Mouse (Mus musculus) limb, embryonic 12.5 days (tissue): ENCODE data around the gene Gm44973. TPM values are rescaled to one million over a fixed set of nuclear protein-coding genes. Genes with fewer than 3 reads are reported as not detected.

Source experiments
- ATAC-seq: fragments of 200-750 bp; cut with Nextera tagmentation; 2 replicates; pipeline ENCODE4 v1.8.0; 2017; ENCODE audit warnings: low read depth, moderate TSS enrichment; ENCODE audit not compliant: insufficient number of reproducible peaks, insufficient read depth, low FRiP score, low TSS enrichment
- H3K27ac ChIP-seq: fragments of 300-500 bp; sonication (generic); 2 replicates; pipeline ENCODE4 v1.5.1; 2016; ENCODE audit warnings: mild to moderate bottlenecking, moderate library complexity
- H3K27me3 ChIP-seq: fragments of 300-500 bp; sonication (generic); 2 replicates; pipeline ENCODE4 v1.6.1; 2016; ENCODE audit warnings: mild to moderate bottlenecking, moderate library complexity
- H3K36me3 ChIP-seq: fragments of 300-500 bp; sonication (generic); 2 replicates; pipeline ENCODE4 v1.6.1; 2016; ENCODE audit warnings: mild to moderate bottlenecking, moderate library complexity
- H3K4me1 ChIP-seq: fragments of 300-500 bp; sonication (generic); replicated peaks from 2 replicates; pipeline ENCODE4 v1.6.1; 2016
- H3K4me2 ChIP-seq: fragments of 300-500 bp; sonication (generic); 2 replicates; pipeline ENCODE4 v1.6.1; 2016; ENCODE audit warnings: mild to moderate bottlenecking, moderate library complexity
- H3K4me3 ChIP-seq: fragments of 300-500 bp; sonication (generic); replicated peaks from 2 replicates; pipeline ENCODE4 v1.5.1; 2016; ENCODE audit warnings: mild to moderate bottlenecking
- H3K9ac ChIP-seq: fragments of 300-500 bp; sonication (generic); replicated peaks from 2 replicates; pipeline ENCODE4 v1.6.1; 2016; ENCODE audit warnings: mild to moderate bottlenecking, moderate library complexity
- H3K9me3 ChIP-seq: fragments of 300-500 bp; sonication (generic); 2 replicates; pipeline ENCODE4 v1.6.1; 2016; ENCODE audit warnings: mild to moderate bottlenecking, moderate library complexity
- WGBS: fragments of 180-500 bp; shearing (Covaris S2); methylation state at CpG from one replicate; pipeline ENCODE4 v1.1.7; 2016; 5-methylcytosine and 5-hydroxymethylcytosine counted together
- polyA plus RNA-seq: library from polyadenylated mRNA; unstranded; fragments of >200 nt; fragmentation: Nextera tagmentation; extraction: Ambion mirVana; gene quantifications from 2 replicates; pipeline ENCODE4 v1.2.1, GENCODE M21; 2016

Gene Gm44973
- 1.2 TPM in 1 of 2 replicates, not detected in the other for polyA plus RNA-seq

GRCm38 (mm10) chr7:5015118-5016001, at the start of gene Gm44973:
Gene Gm44973 (plus strand): TSS chr7:5015496.
- Histone ChIP-seq H3K4me1 (peaks cover 11% of the 10 kb centered on the region), H3K36me3 (peaks cover 39% of the 10 kb centered on the region), H3K4me2 (peak within 1 kb of the TSS; percentile 61), H3K27me3 (no peaks in the 10 kb centered on the region), H3K27ac (peak within 1 kb of the TSS; percentile 98), H3K9me3 (no peaks in the 10 kb centered on the region), H3K4me3 (peak within 1 kb of the TSS; percentile 66), H3K9ac (peak within 1 kb of the TSS; percentile 85)
- under 1% methylated on average over 72 of the region's 76 CpGs for WGBS
- ATAC-seq, result peak; percentile 73

DNA sequence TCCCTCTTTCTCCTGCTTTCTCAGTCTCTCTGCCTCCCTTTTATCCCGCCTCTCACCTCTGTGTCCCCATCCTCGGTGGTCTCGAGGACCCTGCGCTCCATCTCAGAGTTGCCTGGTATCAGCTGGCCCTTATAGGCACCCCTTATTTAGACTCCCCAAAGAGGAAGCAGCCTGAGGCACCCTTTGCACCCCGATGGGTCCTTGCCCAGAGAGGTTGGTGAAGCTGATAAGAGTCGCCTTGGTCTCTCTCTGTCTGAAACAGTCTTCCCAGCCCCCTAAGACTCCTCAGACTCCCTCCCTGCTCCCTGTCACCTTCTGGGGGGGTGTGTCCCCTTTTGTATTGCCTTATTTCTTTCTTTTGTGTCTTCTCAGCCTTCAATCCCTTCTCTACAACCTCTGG, 44.2 kb upstream of the Gm44973 start, which contains the start of gene Sbk3:
Gene Sbk3 (minus strand): TSS at position 101 of the 400 bp plus-strand sequence.
- Histone ChIP-seq H3K4me2 (no peak within 1 kb of the TSS), H3K9ac (no peak within 1 kb of the TSS), H3K27ac (no peak within 1 kb of the TSS), H3K4me1 (no peaks in the 10 kb centered on the region), H3K27me3 (peaks cover 6% of the 10 kb centered on the region), H3K36me3 (no peaks in the 10 kb centered on the region), H3K4me3 (no peak within 1 kb of the TSS), H3K9me3 (no peaks in the 10 kb centered on the region)
- no peak for ATAC-seq
- 40% methylated on average over 6 of the region's 6 CpGs for WGBS

DNA sequence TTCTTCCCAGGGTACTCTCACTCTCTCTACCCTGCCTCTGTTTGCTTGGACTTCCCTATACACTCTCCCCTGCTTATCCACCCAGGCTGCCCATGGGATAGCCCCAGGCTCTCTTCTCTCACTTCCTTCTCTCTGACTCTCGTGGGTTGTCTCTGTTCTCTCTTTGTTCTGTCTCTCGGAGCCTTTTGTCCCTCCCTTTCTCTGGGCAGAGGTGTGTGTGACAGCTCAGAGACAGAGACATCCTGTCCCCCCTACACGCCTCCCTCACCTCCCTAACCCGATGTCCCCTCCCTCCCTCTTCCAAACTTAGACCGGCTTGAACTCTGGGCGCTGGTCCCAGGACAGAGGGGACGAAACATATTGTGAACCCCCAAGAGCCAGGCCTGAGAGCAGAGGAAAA, 43.6 kb upstream of the Gm44973 start:
- H3K36me3 ChIP-seq, result no peaks in the 10 kb centered on the region
- ATAC-seq, result no peak
- H3K4me2 ChIP-seq, result no peak overlapping the region
- H3K27me3 ChIP-seq, result peaks cover 6% of the 10 kb centered on the region
- no peak overlapping the region for H3K9ac ChIP-seq
- no peaks in the 10 kb centered on the region for H3K4me1 ChIP-seq
- no peak overlapping the region for H3K27ac ChIP-seq
- whole genome bisulfite sequencing, result 20% methylated on average over 7 of the region's 7 CpGs
- H3K9me3 ChIP-seq, result 0 out of 2 replicates have a peak, but pooled peaks cover under 1% of the 10 kb centered on the region
- no peak overlapping the region for H3K4me3 ChIP-seq

GRCm38 (mm10) chr7:4972321-4973047, 42.8 kb upstream of the Gm44973 start:
- H3K4me1 ChIP-seq, result no peaks in the 10 kb centered on the region
- H3K9ac ChIP-seq, result no peak overlapping the region
- WGBS, result 69% methylated on average over 18 of the region's 18 CpGs
- H3K4me3 ChIP-seq, result no peak overlapping the region
- H3K27me3 ChIP-seq, result peaks cover 3% of the 10 kb centered on the region
- H3K27ac ChIP-seq, result no peak overlapping the region
- H3K9me3 ChIP-seq, result 0 out of 2 replicates have a peak, but pooled peaks cover 4% of the 10 kb centered on the region
- H3K4me2 ChIP-seq, result no peak overlapping the region
- no peaks in the 10 kb centered on the region for H3K36me3 ChIP-seq
- ATAC-seq, result no peak; the same call in 1 of the 2 replicates

GRCm38 (mm10) chr7:4975455-4975854, 39.8 kb upstream of the Gm44973 start:
- 44% methylated on average over 4 of the region's 4 CpGs for WGBS
- H3K27me3 ChIP-seq, result no peaks in the 10 kb centered on the region; the same call in 1 of the 2 replicates
- 0 out of 2 replicates have a peak, but pooled peaks cover 4% of the 10 kb centered on the region for H3K9me3 ChIP-seq
- H3K36me3 ChIP-seq, result no peaks in the 10 kb centered on the region
- no peaks in the 10 kb centered on the region for H3K4me1 ChIP-seq
- H3K27ac ChIP-seq, result no peak overlapping the region
- H3K9ac ChIP-seq, result no peak overlapping the region
- no peak overlapping the region for H3K4me3 ChIP-seq
- no peak overlapping the region for H3K4me2 ChIP-seq
- ATAC-seq, result no peak

- H3K27ac ChIP-seq, result no peak overlapping the region
- 0 out of 2 replicates have a peak, but pooled peaks cover 4% of the 10 kb centered on the region for H3K9me3 ChIP-seq
- H3K27me3 ChIP-seq, result no peaks in the 10 kb centered on the region
- 91% methylated on average over 7 of the region's 7 CpGs for WGBS
- H3K4me2 ChIP-seq, result no peak overlapping the region
- H3K9ac ChIP-seq, result no peak overlapping the region
- no peaks in the 10 kb centered on the region for H3K36me3 ChIP-seq
- ATAC-seq, result no peak
- no peak overlapping the region for H3K4me3 ChIP-seq
- no peaks in the 10 kb centered on the region for H3K4me1 ChIP-seq
These were observed 38.5 kb upstream of the Gm44973 start for GRCm38 (mm10) chr7:4976832-4977231.

- Histone ChIP-seq H3K27me3 (peaks cover 16% of the 10 kb centered on the region), H3K9ac (no peak overlapping the region), H3K36me3 (peaks cover 22% of the 10 kb centered on the region), H3K9me3 (peaks cover 14% of the 10 kb centered on the region), H3K4me3 (no peak overlapping the region), H3K4me2 (no peak overlapping the region), H3K27ac (no peak overlapping the region), H3K4me1 (no peaks in the 10 kb centered on the region)
- ATAC-seq, result no peak
- 70% methylated on average over 2 of the region's 2 CpGs for WGBS
These were observed 27.0 kb upstream of the Gm44973 start for GRCm38 (mm10) chr7:4988250-4988649.

DNA sequence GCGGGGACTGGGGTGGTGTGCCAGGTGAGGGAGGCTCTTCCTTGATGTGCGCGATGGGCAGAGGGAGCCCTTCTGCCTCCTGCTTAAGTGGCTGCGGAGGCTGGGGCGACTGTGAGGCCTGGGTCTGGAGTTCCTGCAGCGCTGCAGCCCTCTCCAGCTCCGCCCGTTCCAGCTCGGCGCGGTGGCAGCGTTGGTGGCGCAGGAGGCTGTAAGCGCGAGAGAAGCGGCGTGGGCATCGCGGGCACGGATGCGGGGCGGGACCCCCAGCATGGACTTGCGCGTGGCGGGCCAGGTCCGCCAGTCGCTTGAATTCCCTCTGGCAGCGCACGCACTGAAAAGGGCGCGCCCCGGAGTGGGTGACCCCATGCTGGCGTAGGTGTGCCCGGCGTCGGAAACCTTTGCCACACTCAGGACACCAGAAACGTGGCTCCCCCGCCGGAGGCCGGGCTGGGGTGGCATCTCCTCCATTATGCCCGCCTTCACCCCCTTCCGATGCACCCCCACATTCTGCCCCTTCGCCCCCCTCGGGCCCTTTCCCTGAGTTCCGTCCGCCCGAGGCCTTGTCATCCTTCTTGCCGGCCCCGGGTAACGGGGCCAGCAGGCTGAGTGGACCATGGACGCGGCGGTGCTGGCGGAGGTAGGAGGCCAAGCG, 21.8 kb upstream of the Gm44973 start:
- H3K9me3 ChIP-seq, result peaks cover 26% of the 10 kb centered on the region
- H3K9ac ChIP-seq, result peak overlapping the region; percentile 42; the same call in 1 of the 2 replicates
- peak overlapping the region; percentile 59 for H3K4me3 ChIP-seq
- ATAC-seq, result no peak
- peaks cover 34% of the 10 kb centered on the region for H3K36me3 ChIP-seq
- no peak overlapping the region for H3K27ac ChIP-seq
- H3K27me3 ChIP-seq, result peaks cover 33% of the 10 kb centered on the region
- WGBS, result 30% methylated on average over 52 of the region's 55 CpGs
- peak overlapping the region; percentile 83 for H3K4me2 ChIP-seq
- peaks cover 25% of the 10 kb centered on the region for H3K4me1 ChIP-seq

GRCm38 (mm10) chr7:4993999-4994788, 21.1 kb upstream of the Gm44973 start:
- no peak for ATAC-seq
- H3K4me3 ChIP-seq, result peak overlapping the region; percentile 59
- 50% methylated on average over 59 of the region's 59 CpGs for WGBS
- H3K36me3 ChIP-seq, result peaks cover 34% of the 10 kb centered on the region
- H3K9ac ChIP-seq, result peak overlapping the region; percentile 42
- no peak overlapping the region for H3K27ac ChIP-seq
- H3K9me3 ChIP-seq, result peaks cover 26% of the 10 kb centered on the region
- peak overlapping the region; percentile 83 for H3K4me2 ChIP-seq
- peaks cover 25% of the 10 kb centered on the region for H3K4me1 ChIP-seq
- peaks cover 33% of the 10 kb centered on the region for H3K27me3 ChIP-seq

GRCm38 (mm10) chr7:4995268-4996002, 19.9 kb upstream of the Gm44973 start:
- Histone ChIP-seq H3K4me1 (peaks cover 25% of the 10 kb centered on the region), H3K4me2 (peak overlapping the region; percentile 83), H3K27ac (no peak overlapping the region), H3K4me3 (peak overlapping the region; percentile 59), H3K27me3 (peaks cover 33% of the 10 kb centered on the region), H3K9ac (peak overlapping the region; percentile 74), H3K9me3 (peaks cover 22% of the 10 kb centered on the region), H3K36me3 (peaks cover 34% of the 10 kb centered on the region)
- WGBS, result 5% methylated on average over 19 of the region's 19 CpGs
- ATAC-seq, result peak; percentile 75
